Mouse (Mus musculus) frontal cortex, adult 2 months (tissue): ENCODE measurements at regions not wholly inside any gene's neighbourhood (a gene's known extent, or its start where the extent isn't known, plus 50 kb on each side); places are given as distances from the start of the nearest gene placed in this dataset.

Source experiments
- DNase-seq, 2 experiments: peaks; one replicate each; pipeline ENCODE4 v3.0.0; 2022; ENCODE audit warnings: low spot score in 1 of 2; ENCODE audit errors: extremely low spot score in 1 of 2

- DNase-seq = peak; percentile 3 to 57
Measured at GRCm38 (mm10) chr6:19015868-19016267, 149.8 kb downstream of the Ankrd7 start.

GRCm38 (mm10) chr6:19018166-19018769 lies 152.2 kb downstream of the Ankrd7 start:
- no peak for DNase-seq

GRCm38 (mm10) chr6:19034268-19034667 lies 168.2 kb downstream of the Ankrd7 start:
- no peak for DNase-seq
